Mouse (Mus musculus): ENCODE measurements at regions not wholly inside any gene's neighbourhood (a gene's known extent, or its start where the extent isn't known, plus 50 kb on each side); places are given as distances from the start of the nearest gene placed in this dataset.
"Not testable (repeated sequence)": the region's sequence is repeated elsewhere in the genome, so short reads cannot be mapped to it uniquely, and the experiment has no call there.

DNA sequence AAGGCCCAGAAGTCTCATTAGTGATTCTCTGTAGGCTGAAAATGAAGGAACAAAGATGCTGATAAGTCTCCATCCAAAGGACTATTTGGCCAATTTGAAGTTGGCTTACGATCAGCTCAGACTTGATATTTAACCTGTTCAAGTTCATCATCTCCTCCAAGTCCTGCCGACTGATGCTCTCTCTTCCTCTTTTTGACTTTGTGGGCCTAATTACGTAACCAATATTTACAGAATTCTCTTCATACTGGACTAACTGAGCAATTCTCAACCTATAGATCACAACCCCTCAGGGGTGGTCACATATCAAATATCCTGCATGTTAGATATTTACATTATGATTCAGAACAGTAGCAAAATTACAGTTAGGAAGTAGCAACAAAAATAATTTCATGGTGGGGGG, 101.2 kb upstream of the Frmd4a start:
- H3K9ac ChIP-seq = no peak overlapping the region
- H3K4me1 ChIP-seq = no peaks in the 10 kb centered on the region
- no peaks in the 10 kb centered on the region for H3K27me3 ChIP-seq
- H3K36me3 ChIP-seq (ENCODE audit: poor library complexity, severe bottlenecking) = no peaks in the 10 kb centered on the region
- ATAC-seq = no peak
- H3K4me3 ChIP-seq = no peak overlapping the region
- no peak overlapping the region for H3K4me2 ChIP-seq
- 95% methylated on average over 3 of the region's 3 CpGs for WGBS
- no peak overlapping the region for H3K27ac ChIP-seq
- no peaks in the 10 kb centered on the region for H3K9me3 ChIP-seq (replicated peaks)

DNA sequence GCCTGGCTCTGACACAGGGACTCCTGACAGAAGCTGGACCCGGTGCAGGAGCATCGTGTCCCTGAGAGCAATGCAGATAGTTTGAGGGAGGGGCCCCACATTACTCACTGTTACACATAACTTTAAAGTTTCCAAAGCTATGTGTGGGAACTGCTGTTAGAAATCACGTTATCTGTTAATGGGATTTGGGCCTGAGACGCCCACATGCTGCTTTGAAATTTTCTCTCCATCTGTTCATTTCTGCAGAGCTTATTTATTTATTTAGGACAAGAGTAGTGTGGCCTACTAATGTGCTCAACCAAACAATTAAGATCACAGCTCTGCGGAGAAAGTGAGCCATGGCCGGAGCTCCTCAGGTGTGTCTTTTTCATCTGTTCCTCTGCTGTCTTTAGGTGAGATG, 99.4 kb upstream of the Frmd4a start:
- no peaks in the 10 kb centered on the region for H3K36me3 ChIP-seq (ENCODE audit: poor library complexity, severe bottlenecking)
- H3K9ac ChIP-seq = no peak overlapping the region
- H3K27ac ChIP-seq = no peak overlapping the region
- H3K27me3 ChIP-seq = no peaks in the 10 kb centered on the region
- 77% methylated on average over 6 of the region's 6 CpGs for WGBS
- H3K4me2 ChIP-seq = no peak overlapping the region
- H3K4me1 ChIP-seq = no peaks in the 10 kb centered on the region
- H3K9me3 ChIP-seq (replicated peaks) = no peaks in the 10 kb centered on the region
- no peak for ATAC-seq
- H3K4me3 ChIP-seq = no peak overlapping the region

DNA sequence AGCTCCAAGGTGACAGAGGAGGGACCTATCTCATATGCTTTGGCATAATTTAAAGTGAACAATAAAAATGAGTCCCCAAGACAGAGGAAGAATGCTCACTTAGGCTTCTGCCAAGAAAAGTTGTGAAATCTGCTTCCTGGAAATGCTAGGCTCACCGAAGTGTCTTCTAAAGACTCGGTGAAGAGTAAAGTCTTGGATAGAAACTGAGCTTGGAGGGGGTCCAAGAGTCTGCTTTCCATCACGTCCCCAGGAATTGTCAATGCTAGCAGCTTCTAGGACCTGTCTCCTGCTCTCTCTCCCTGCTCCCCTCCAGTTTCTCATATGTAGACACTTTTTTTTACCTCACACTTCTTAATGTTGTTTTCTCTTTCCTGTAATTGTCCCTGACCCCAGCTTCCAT, 97.6 kb upstream of the Frmd4a start:
- Histone ChIP-seq H3K4me3 (no peak overlapping the region), H3K9me3 (replicated peaks) (no peaks in the 10 kb centered on the region), H3K36me3 (ENCODE audit: poor library complexity, severe bottlenecking) (no peaks in the 10 kb centered on the region), H3K4me2 (no peak overlapping the region), H3K27ac (no peak overlapping the region), H3K4me1 (no peaks in the 10 kb centered on the region), H3K9ac (no peak overlapping the region), H3K27me3 (no peaks in the 10 kb centered on the region)
- ATAC-seq = no peak
- WGBS = 81% methylated on average over 3 of the region's 3 CpGs

DNA sequence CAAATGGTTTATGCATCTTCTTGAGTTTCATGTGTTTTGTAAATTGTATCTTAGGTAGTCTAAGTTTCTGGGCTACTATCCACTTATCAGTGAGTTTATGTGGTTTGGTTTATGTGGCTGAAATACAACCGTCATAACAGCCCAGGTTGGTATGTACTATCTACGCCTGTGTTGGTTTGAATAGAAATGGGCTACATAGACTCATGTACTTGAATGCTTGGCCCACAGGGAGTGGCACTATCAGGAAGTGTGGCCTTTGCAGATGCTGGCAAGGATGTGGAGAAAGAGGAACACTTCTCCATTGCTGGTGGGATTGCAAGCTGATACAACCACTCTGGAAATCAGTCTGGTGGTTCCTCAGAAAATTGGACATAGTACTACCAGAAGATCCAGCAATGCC, 96.4 kb upstream of the Frmd4a start:
- H3K4me1 ChIP-seq; H3K4me3 ChIP-seq; H3K27ac ChIP-seq; H3K9me3 ChIP-seq (replicated peaks); H3K9ac ChIP-seq; ATAC-seq; H3K36me3 ChIP-seq (ENCODE audit: poor library complexity, severe bottlenecking); H3K4me2 ChIP-seq; H3K27me3 ChIP-seq: not testable (repeated sequence)
- WGBS = 98% methylated on average over 2 of the region's 2 CpGs

DNA sequence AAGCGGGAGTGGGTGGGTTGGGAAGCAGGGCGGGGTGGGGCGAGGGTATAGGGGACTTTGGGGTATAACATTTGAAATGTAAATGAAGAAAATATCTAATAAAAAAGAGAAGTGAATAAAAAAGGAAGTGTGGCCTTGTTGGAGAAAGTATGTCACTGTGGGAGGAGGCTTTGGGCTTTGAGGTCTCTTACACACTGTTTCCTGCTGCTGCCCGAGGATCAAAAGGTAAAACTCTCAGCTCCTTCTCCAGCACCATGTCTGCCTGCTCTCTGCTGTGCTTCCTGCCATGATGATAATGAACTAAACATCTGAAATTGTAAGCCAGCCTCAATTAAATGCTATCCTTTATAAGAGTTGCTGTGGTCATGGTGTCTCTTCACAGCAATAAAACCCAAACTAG, 94.8 kb upstream of the Frmd4a start:
- no peak overlapping the region for H3K9ac ChIP-seq
- 94% methylated on average over 4 of the region's 4 CpGs for WGBS

DNA sequence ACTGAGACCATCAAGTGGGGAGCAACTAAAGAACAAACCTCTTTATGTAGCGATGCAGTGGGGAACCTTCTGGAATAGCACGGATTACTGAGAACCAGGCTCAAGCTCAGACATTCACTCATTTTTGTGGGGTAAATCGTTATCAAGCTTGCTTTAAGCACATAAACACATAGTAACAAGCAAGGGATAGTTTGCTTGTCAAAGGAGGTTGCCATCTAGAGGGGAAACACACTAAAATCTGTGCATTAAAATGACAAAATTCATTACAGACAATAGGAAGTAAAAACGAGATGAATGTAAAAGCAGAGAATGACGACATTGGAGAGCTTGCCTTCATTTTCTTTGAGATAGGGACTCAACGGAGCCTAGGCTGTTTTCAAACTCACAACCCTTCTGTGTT, 92.8 kb upstream of the Frmd4a start:
- Histone ChIP-seq H3K4me1 (peaks cover 9% of the 10 kb centered on the region), H3K27me3 (no peaks in the 10 kb centered on the region), H3K9ac (no peak overlapping the region), H3K4me2 (no peak overlapping the region), H3K36me3 (ENCODE audit: poor library complexity, severe bottlenecking) (no peaks in the 10 kb centered on the region), H3K27ac (no peak overlapping the region), H3K4me3 (no peak overlapping the region), H3K9me3 (replicated peaks) (no peaks in the 10 kb centered on the region)
- 69% methylated on average over 6 of the region's 6 CpGs for WGBS
- no peak for ATAC-seq

More for the DNA sequence above, 94.8 kb upstream of the Frmd4a start:
- Histone ChIP-seq H3K9me3 (replicated peaks) (no peaks in the 10 kb centered on the region), H3K4me3 (no peak overlapping the region), H3K36me3 (ENCODE audit: poor library complexity, severe bottlenecking) (no peaks in the 10 kb centered on the region), H3K27me3 (no peaks in the 10 kb centered on the region), H3K4me1 (peaks cover 5% of the 10 kb centered on the region), H3K4me2 (no peak overlapping the region), H3K27ac (no peak overlapping the region)
- ATAC-seq = no peak

DNA sequence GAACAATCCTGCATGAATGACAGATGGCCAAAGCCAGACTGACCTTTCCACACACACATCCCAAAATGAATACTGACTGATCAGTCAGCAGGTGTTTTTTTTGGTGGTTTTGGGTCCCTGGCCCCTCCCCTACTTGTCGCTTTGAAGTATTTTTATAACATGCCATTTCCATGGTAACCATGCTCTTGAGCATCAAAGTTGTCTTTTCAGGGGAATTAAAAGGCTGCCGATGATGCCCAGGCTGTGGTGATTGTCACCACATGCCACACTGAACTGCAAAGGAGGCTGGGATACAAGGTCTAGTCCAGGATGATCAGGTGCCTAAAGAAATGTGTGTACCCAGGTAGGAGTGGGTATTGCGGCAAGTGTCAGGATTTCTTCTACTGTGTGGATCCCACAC, 92.3 kb upstream of the Frmd4a start:
- WGBS = 59% methylated on average over 3 of the region's 3 CpGs
- Histone ChIP-seq H3K9me3 (replicated peaks) (no peaks in the 10 kb centered on the region), H3K36me3 (ENCODE audit: poor library complexity, severe bottlenecking) (no peaks in the 10 kb centered on the region), H3K4me1 (peaks cover 9% of the 10 kb centered on the region), H3K4me3 (no peak overlapping the region), H3K9ac (no peak overlapping the region), H3K27me3 (no peaks in the 10 kb centered on the region), H3K27ac (no peak overlapping the region), H3K4me2 (no peak overlapping the region)
- ATAC-seq = peak; percentile 19; the same call in 1 of the 2 replicates

DNA sequence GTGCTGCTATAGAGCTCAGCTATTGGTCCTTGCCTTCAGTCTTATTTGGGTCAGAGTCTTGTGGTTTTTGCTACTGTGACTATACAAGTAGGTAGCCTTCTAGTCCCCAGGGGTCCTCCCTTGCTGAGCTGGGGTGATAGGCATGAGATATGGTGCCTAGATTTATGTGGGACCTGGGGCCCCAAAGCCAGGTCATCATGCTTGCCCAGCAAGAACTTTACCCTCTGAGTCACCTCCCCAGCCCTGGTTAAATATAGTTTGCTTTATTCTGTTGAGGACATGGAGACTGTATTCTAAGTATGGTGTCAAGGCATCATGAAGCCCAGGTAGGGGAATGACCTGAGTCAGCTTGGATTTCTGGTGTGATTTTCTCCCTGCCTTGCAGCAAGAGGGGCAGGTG, 91.4 kb upstream of the Frmd4a start:
- H3K36me3 ChIP-seq (ENCODE audit: poor library complexity, severe bottlenecking) = no peaks in the 10 kb centered on the region
- ATAC-seq = no peak
- no peak overlapping the region for H3K9ac ChIP-seq
- peaks cover 9% of the 10 kb centered on the region for H3K4me1 ChIP-seq
- H3K27ac ChIP-seq = no peak overlapping the region
- H3K9me3 ChIP-seq (replicated peaks) = no peaks in the 10 kb centered on the region
- no peaks in the 10 kb centered on the region for H3K27me3 ChIP-seq
- no peak overlapping the region for H3K4me2 ChIP-seq
- no peak overlapping the region for H3K4me3 ChIP-seq

DNA sequence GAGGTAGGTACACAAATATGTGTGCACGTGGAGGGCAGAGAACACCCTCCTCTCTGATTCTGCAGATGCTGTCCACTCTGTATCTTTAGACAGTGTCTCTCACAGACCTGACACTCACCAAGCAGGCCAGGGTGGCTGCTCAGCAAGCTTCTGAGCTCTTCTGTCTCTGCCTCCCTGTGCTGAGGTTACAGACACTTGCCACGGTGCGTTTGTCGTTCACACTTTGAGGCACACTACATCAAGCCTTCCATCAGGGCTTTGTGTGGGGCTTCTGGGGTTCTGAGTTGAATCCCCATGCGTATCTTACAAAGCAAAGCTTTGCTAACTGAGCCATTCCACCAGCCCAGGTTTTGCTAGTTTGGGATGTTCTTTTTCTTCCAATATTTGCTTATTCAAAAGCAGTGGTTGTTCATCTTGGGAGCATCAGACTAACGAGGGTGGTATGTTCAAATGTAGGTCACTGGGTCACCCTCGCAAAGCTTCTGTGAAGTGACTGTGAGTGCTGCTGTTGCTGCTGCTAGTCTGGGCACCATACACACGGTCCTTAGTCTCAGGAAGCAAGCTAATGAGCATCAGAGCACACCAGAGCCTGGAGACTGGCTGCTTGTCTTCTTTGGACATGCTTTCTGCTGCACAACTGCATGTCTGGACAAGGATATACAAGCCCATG, 90.2 kb upstream of the Frmd4a start:
- Histone ChIP-seq H3K27ac (no peak overlapping the region), H3K4me1 (peaks cover 9% of the 10 kb centered on the region), H3K36me3 (ENCODE audit: poor library complexity, severe bottlenecking) (no peaks in the 10 kb centered on the region), H3K4me2 (no peak overlapping the region), H3K9me3 (replicated peaks) (no peaks in the 10 kb centered on the region), H3K4me3 (no peak overlapping the region), H3K9ac (no peak overlapping the region), H3K27me3 (no peaks in the 10 kb centered on the region)
- WGBS = 55% methylated on average over 8 of the region's 8 CpGs
- no peak for ATAC-seq

DNA sequence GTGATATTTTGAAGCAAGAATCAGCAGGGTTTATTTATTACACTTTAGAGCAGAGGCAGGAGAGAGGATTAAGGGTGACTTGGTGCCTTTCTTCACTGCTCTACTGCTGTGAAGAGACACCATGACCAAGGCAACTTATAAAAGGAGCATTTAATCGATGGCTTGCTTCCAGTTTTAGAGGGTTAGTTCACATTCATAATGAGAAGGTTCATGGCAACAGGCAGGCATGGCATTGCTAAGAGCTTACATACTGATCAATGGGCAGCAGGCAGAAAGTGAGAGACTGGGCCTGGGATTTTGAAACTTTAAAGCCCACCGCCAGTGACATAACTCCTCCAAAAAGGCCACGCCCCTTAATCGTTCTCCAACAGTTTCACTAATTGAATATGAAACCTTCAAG, 89.7 kb upstream of the Frmd4a start:
- Histone ChIP-seq H3K4me1 (peaks cover 9% of the 10 kb centered on the region), H3K4me2 (no peak overlapping the region), H3K9me3 (replicated peaks) (no peaks in the 10 kb centered on the region), H3K4me3 (no peak overlapping the region), H3K27ac (no peak overlapping the region), H3K27me3 (no peaks in the 10 kb centered on the region), H3K9ac (no peak overlapping the region), H3K36me3 (ENCODE audit: poor library complexity, severe bottlenecking) (no peaks in the 10 kb centered on the region)
- ATAC-seq = 0 out of 2 replicates have a peak, but pooled peaks have one; percentile 33
- 67% methylated on average over 4 of the region's 4 CpGs for WGBS

DNA sequence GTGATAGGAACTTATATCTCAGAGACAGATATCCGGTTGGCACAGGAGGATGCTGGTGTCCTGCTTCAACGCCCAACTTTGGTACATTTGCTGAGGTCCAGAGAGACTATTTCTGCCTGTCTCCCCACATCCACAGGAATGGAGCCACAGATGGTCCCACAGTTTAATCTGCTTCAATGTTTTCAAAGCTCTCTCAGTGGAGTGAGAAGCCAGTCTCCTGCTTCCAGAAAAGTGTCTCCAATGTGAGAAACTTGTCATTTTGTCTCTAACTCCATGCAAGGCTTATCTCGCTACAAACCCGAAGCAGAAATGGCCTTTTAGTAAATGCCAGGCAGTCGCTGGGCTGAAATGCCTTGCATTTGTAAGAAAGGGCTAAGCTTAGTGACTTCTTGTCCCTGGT, 86.9 kb upstream of the Frmd4a start:
- 81% methylated on average over 5 of the region's 5 CpGs for WGBS
- Histone ChIP-seq H3K27me3 (no peaks in the 10 kb centered on the region), H3K4me1 (0 out of 2 replicates have a peak, but pooled peaks cover 3% of the 10 kb centered on the region), H3K36me3 (ENCODE audit: poor library complexity, severe bottlenecking) (no peaks in the 10 kb centered on the region), H3K4me2 (no peak overlapping the region), H3K4me3 (no peak overlapping the region), H3K27ac (no peak overlapping the region), H3K9ac (no peak overlapping the region), H3K9me3 (replicated peaks) (no peaks in the 10 kb centered on the region)
- ATAC-seq = no peak

DNA sequence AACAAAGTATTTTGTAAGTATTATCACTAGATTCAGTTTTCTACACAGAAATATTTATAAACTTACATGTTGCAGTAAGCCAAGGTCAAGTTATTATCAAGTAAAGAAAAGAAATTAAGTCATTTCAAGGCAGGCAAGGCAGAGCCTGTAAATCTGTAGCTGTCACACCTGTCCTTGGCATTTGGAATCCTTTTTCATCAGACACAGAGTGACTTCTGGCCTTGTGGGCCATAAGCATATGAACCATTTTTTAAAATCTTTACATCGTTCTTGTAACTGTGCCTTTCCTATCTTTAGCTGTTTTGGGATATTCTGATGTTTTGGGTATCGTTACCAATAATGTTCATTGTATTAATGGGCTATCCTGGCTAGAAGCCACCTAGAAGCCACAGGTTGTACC, 76.7 kb upstream of the Frmd4a start:
- H3K27me3 ChIP-seq = no peaks in the 10 kb centered on the region
- no peaks in the 10 kb centered on the region for H3K4me1 ChIP-seq
- H3K27ac ChIP-seq = no peak overlapping the region
- no peak overlapping the region for H3K4me2 ChIP-seq
- no peaks in the 10 kb centered on the region for H3K9me3 ChIP-seq (replicated peaks)
- no peak overlapping the region for H3K4me3 ChIP-seq
- no peaks in the 10 kb centered on the region for H3K36me3 ChIP-seq (ENCODE audit: poor library complexity, severe bottlenecking)
- no peak for ATAC-seq
- 90% methylated on average over 2 of the region's 2 CpGs for WGBS
- H3K9ac ChIP-seq = no peak overlapping the region

DNA sequence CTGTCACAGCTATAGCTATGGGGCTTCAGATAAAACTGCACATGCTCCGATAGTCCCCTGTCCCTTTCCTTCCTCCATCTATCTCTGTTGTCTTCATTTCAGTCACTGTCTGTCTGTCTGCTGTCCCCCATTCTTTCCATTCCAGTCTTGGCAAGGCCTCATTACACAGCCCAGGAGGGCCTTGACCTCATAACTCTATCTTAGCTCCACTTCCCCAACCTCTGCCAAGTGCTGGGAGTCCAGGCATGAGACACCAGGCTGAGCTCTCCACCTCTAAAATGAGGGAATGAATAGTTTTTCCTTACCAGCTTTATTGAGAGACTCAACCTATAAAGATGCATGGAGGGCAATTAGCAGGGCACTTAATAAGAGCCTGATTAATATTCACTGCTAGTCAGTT, 76.0 kb upstream of the Frmd4a start:
- ATAC-seq = no peak
- Histone ChIP-seq H3K36me3 (ENCODE audit: poor library complexity, severe bottlenecking) (no peaks in the 10 kb centered on the region), H3K27me3 (no peaks in the 10 kb centered on the region), H3K27ac (no peak overlapping the region), H3K9me3 (replicated peaks) (no peaks in the 10 kb centered on the region), H3K4me2 (no peak overlapping the region), H3K4me1 (no peaks in the 10 kb centered on the region), H3K4me3 (no peak overlapping the region), H3K9ac (no peak overlapping the region)
- 97% methylated on average over 1 of the region's 1 CpGs for WGBS
